Mouse (Mus musculus) adrenal gland, adult 2 months (tissue): Measurements from ENCODE around the gene Hist1h3g. TPM values are rescaled to one million over a fixed set of nuclear protein-coding genes. Genes with fewer than 3 reads are reported as not detected.

Source experiments
- DNase-seq: peaks from one replicate; pipeline ENCODE4 v3.0.0; 2021
- long read RNA-seq: library from polyadenylated mRNA; stranded (forward); transcript quantifications from one replicate; pipeline ENCODE4 v2.0.0, GENCODE M21; 2021
- polyA plus RNA-seq: library from polyadenylated mRNA; depleted of rRNA; stranded (reverse); fragments of >200 nt; gene quantifications from 2 replicates; pipeline ENCODE4 v1.2.3, GENCODE M21; 2012; rRNA removed
- total RNA-seq, 2 experiments: library from RNA; stranded (reverse); gene quantifications; 2 replicates each; pipeline ENCODE4 v1.2.3; 2021

Gene Hist1h3g
- total RNA-seq, result 1 to 10 TPM; 2.2 to 7.1 TPM
- 3.2 and 3.5 TPM in 2 replicates for polyA plus RNA-seq
- long read RNA-seq, result 0 reads

DNA sequence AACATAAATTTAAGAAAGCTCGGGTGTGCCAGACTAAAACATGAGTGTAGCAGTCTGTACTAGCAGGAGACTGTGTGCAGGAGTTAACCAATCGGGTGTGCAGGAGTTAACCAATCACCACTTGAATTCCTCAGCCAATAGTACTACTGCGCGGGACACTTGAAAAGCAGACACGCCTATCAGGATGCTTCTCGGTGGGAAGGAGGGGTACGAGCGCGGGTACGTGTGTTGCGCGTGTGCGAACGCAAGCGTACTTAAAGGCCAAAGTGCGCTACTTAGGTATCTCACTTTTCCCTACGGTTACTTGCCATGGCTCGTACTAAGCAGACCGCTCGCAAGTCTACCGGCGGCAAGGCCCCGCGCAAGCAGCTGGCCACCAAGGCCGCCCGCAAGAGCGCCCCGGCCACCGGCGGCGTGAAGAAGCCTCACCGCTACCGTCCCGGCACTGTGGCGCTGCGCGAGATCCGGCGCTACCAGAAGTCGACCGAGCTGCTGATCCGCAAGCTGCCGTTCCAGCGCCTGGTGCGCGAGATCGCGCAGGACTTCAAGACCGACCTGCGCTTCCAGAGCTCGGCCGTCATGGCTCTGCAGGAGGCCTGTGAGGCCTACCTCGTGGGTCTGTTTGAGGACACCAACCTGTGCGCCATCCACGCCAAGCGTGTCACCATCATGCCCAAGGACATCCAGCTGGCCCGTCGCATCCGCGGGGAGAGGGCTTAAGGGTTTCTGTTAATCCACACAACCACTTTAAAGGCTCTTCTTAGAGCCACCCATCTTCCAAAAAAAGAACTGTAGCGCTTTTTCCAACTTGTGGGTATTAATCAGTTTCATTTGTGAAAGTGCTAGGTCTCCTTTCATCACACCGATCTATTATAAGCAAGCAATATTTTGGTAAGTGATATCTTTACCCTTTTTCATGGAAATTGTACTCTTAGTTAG, at the start of gene Hist1h3g:
Gene Hist1h3g (plus strand): TSS at position 286 of the 939 bp plus-strand sequence.
- peak; percentile 90 for DNase-seq

DNA sequence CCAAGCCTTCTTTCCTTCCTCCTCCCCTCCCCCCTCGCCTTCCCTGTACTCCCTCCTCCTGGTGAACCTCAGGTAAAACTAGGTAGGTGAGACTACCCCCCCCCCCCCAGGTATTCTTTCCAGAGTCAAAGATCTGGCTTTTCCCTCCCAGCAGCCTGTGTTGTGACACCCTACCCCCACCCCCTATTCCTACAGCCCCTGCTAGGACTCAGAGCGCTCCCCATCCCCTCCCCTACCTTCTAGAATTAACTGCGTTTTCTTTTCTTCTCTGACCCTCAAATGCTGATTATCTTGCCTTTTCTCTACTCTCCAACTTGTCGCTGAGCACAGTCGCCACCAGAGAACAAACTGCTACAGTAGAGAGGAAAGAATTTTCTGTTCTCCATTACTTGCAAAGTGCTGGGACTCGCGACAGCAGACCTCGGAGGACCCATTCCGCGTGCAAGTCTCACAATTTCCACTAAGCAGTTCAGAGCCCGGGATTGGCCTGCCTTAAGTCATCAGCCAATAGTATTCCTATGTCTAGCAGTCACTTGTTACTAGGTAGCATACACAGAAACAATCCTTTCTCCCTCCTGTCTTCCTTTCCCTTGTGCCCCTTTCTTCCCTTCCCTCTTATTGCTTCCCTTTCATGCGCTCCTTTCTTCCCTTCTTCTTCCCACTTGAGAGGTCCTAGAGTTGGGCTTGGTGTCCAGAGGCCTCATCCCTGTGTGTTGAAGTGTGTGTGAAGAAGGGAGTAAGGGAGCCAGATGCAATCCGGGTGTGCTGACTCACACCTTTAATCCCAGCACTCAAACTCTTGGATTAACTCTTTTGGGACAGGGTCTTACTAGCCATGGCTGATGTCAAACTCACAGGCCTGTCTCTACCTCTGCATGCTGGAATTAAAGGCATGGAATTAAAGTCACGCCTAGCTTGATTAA, 46.6 kb upstream of the Hist1h3g start, which contains the start of gene Btn2a2:
Gene Btn2a2 (minus strand): TSS at position 458 of the 923 bp plus-strand sequence.
- peak; percentile 64 for DNase-seq

DNA sequence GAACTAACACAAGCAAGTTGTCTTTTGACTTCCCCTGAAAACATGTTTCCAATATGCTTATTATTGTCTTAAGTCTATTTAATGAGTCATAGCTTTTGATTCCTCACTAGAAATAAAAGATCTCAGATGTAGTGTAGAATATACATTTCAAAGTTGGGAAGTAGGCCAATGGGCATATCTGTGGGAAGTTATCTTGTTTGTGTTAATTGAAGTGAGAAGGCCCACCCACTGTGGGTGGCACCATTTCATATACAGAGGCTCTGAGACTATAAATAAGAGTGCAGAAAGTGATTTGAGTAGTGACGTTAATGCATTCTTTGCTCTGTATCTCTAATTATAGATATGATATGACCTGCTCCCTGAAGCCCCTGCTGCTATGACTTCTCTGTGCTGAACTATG, 44.4 kb upstream of the Hist1h3g start:
- no peak for DNase-seq

DNA sequence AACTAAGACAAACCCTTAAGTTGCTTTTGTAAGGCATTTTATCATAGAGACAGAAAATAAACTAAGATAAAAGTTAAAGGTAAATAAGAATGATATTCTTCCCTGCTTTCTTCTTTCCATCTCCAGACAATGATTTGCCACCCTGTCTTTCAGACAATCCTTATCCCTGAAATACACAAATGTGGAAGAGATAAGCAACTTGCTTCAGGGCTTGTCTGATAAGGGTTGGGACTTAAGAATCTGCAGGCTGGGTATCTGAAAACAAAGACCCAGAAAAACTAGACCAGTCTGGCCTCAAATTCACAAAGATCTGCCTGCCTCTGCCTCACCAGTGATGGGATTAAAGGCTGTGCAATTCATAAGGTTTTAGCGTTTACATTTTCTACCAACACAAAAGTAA, 44.0 kb upstream of the Hist1h3g start:
- DNase-seq, result no peak

DNA sequence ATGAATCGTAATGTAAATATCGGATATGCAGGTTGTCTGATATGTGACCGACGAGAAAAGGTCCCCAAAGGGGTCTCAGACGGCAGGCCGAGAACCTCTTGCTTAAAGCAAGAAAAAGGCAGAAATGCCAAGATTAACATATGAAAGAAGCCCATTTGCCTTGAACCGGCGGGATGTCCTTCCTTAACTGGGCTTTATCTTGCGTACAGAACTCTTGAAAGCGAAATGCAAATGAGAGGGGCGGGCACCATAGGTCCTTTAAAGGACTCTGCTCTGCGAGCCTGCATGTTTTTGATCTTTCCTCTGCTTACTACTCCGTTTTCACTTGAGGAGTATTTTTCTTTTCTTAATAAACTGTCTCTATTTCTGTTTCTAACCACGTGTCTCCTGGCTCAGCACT, 43.2 kb upstream of the Hist1h3g start:
- DNase-seq, result peak; percentile 23

DNA sequence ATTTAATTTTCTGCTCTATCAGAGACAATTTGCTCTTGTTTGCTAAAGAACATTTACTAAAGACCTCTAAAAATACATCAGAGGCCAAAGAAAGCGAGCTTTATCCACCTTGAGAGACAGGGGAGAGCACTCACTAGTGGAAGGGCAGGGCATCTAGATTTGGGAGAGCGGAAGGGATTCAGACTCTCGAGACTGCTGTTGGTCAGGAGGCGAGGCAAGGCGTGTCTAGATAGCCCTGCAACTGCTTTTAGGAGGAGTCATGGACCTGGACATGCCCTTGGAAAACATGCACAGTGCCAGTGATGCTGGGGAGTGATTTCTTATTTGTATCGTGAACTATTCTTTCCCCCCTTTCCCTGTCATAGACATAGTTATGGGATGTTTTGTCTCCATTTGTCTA, 39.7 kb upstream of the Hist1h3g start:
- DNase-seq, result no peak

DNA sequence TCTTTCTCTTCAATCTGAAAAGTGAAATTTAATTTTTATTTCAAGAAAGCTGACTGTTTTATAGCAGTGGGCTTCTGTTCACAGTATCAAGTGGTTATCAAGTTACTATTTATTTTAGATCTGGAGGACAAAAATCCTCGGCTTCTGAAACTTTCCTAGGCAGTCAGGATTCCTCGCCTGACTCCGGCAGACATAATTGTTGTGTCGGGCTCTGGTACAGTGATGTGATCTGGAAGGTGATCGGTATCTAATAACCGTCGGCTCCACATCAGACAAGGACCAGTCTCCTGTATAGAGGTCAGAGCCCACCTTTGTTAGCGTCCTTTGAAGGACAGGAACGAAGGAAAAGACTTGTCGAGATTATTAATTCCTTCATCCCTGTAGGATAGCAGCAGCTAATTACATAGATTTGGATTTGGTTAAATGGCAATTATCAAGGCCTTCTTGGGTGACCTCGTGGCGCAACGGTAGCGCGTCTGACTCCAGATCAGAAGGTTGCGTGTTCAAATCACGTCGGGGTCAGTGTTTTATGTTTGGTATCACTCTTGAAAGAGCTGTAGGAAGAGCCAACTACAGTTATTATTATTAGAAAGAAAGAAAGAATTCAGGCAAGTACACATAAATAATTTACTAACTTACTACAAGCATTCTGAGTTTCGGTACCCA, 37.4 kb upstream of the Hist1h3g start:
- DNase-seq, result peak; percentile 45

DNA sequence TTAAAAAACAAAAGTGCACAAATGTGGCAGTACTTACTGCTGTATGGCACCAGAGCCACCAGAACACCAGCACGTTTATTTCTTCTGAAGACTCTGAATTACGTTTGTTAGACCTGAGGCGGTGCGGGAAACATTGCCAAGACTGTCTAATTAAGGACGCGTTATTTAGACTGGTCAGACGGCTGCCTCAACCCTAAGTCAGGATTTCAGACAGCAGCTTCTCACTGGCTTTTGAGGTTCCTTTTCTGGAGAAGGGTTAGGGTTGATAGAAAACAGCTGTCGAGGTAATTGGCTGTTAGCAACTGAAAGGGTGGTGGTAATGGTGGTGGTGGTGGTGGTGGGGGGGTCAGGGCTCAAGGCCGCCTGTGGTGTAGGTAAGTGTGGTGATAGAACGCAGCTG, 36.6 kb upstream of the Hist1h3g start:
- DNase-seq, result no peak

DNA sequence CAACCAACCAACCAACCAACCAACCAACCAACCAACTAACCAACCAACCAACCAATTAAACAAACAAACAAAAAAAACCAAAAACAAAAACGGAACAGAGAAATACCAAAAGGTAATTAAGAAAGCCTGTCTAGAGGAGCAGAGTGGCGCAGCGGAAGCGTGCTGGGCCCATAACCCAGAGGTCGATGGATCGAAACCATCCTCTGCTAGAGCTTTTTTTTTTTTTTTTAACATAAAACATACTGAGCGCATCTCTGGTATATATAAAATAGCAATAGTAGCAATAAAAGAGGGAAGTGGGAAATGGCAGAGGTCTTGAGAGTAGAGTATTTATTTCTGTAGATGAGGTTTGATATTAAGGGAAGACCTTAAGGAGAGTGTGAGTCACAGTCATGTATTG, 35.3 kb upstream of the Hist1h3g start:
- DNase-seq, result no peak

DNA sequence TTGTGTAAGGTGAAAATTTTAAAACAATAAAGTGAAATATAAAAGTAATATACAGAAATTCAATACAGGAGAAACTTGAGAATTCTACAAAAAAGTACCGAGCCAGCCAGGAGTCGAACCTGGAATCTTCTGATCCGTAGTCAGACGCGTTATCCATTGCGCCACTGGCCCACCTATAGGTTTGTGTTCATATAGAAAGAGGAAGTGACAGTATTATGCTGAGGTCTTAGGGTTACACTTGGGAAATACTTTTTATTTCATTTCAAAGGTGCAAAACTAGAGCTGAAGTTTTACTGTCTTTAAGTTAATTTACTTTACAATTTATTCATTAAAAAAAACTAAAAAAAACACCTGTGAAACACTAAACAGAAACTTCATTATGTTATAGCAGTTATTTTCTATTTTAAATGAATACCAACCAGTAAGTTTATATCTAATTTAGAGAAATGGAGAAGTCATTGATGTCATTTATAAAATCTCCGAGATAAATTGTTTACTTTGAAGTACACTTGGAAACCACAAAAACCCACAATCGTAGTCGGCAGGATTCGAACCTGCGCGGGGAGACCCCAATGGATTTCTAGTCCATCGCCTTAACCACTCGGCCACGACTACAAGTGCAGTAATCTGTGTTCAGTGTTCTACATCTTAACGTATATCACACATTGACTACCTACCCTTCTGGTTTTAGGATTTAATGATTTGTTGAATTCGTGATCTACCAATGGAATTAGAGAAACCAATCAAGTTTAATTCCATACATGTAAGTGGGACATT, 34.6 kb upstream of the Hist1h3g start:
- peak; percentile 80 for DNase-seq

DNA sequence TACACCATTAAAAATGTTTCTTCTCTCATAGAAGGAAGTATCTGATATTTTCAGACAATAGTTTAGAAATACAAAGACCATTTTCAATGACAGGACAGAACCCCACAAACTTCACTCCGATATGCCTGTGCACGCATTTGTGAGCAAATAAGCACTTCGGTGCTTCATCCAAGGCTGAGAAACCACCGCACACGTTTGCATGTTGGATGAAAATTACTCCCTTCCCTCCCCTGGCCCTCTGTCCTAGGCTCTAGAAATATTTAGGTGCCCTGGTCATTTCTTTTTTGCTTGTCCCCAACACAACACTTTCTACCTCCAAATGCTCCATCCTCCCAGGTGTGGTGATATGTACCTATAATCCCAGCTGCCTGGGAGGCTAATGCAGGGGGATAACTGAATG, 33.7 kb upstream of the Hist1h3g start:
- no peak for DNase-seq

DNA sequence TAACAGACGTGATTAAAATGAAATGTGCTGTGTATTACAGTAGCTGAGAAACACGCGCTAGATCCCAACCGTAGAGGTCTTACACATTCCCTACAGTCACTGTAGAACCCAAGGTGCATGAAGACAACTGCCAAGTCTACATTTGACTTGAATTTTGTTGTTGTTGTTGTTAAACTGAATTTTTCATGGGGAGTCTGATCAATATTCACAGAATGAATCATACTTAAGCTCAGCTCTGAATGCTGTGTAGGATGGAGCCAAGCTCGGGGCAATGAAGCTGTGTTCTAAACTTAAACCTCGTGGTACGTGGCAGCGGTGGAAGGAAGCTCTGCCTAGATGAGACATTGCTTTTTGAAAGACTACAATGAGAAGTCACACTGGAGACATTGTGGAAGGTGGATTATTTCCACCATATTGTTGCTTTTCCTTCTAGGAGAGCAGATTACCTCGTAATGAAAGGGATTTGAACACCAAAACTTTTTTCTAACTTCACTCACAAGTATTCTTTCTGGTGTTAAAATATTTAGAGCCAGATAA, 33.1 kb upstream of the Hist1h3g start:
- no peak for DNase-seq

DNA sequence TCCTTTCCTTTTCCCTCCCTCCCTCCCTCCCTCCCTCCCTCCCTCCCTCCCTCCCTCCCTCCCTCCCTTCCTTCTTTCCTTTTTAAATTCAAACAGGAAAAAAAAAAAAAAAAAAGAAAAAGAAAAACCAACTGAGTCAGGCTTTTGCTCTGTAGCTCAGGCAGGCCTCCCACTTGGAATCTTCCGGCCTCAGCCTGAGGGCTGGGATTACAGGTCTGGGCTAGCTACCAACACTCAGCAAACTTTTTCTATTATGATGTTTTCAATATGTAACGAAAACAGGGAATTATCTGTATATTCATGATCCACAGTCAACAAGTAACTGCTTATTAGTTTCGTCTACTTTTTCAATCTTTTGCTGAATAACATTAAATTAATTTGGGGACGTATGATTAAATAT, 32.3 kb upstream of the Hist1h3g start:
- no peak for DNase-seq

DNA sequence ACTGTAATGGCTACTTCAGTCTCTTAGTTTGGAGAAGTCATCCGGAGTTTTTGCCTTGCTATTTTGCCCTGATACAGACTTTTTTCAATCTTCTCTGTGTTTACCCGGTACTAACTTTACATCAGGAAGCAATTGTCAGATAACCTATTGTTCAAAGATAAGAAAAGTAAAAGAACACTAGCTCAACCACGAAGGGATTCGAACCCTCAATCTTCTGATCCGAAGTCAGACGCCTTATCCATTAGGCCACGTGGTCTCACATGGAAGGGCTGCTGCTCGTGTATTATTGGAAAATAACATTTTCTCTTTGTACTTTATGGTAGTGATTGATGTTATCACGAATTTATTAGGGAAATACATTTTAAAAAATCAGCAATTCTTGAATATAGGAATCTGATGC, 31.4 kb upstream of the Hist1h3g start:
- DNase-seq, result peak; percentile 63

DNA sequence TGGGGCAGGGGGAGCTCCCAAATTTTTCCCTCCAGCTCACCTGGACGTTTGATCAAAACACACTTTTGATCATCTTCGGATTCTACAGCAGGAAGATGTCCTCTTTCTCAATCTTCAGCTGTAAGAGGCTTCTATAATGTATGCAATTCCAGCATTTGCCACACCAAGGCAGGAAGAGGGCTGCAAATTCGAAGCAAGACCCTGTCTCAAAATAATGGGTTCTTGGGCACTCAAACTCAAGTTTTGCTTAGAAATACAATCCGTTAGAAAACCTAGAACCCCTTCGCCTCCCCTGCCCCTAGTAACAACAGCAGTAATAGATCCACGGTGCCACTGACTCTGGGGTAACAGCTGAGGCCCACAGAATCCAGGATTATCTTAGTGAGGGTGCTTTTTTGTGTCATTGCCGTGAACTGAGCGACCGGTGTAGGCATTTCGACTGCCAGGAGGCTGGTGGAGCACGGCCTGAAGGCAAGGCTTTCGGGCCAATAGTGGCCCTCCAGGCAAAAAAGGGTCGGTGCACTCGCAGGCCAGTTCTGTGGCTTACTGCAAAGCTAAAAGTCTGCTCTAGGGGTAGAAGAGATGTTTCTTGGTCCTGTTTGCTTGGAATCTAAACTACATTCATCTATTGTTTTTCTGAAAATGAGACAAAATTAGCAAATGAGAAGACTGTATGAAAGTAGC, 29.4 kb upstream of the Hist1h3g start:
- no peak for DNase-seq

DNA sequence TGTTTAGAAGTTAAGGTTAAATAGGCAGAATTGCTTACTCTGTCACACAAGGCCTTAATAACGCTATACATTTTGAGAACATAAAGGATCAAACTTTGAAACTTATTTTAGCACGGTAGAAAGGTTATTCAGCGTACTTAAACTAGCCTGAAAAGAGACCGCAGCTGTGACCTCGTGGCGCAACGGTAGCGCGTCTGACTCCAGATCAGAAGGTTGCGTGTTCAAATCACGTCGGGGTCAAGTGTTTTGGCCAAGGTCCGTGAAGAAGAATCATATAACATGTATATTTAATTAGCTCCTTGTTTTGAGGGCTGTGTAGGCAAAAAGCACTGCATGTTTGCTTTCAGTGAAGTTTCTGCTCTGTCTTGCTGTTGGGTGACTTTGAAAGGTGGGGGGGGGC, 28.9 kb upstream of the Hist1h3g start:
- DNase-seq, result peak; percentile 74

DNA sequence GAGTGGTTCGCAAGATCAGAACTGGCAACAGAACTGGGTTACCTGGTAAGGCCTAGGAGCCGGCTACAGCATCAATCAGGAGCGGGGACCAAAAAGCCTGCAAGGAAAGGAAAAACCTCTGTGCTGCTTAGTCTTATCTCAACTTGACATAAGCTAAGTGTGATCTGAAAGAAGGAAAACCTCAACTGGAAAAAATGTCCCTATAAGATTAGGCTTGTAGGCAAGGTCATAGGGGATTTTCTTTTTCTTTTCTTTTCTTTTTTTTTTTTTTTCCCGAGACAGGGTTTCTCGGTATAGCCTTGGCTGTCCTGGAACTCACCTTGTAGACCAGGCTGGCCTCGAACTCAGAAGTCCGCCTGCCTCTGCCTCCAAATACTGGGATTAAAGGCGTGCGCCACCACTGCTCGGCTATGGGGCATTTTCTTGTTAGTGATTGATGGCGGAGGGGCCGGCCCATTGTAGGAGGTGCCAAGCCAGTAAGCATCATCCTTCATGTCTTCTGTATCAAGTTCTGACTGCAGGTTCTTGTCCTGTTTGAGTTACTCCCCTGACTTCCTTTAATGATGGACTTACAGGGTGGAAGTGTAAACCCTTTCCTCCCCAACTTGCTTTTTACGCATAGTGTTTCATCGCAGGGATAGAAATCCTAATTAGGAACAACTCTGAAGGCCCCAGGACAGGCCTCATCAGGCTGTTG, 28.3 kb upstream of the Hist1h3g start:
- DNase-seq, result peak; percentile 22

DNA sequence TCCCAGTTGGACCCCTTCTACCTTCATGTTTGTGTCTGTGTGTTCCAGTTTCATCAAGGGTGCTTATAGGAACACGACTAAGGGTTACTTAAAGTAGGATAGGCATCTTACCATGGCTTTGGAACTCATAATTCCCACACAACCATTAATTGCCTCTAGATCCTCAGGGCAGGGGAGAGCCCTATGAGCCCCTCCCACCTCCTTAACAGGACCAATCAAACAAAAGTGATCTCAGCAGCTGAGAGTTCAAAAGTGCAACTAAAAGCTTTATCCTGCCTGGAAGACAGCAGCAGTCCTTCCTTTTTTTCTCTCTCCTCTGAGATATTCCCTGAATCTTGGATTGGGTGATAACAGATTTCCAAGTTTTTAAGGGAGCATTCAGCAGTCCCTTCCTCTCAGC, 25.1 kb upstream of the Hist1h3g start:
- DNase-seq, result no peak

DNA sequence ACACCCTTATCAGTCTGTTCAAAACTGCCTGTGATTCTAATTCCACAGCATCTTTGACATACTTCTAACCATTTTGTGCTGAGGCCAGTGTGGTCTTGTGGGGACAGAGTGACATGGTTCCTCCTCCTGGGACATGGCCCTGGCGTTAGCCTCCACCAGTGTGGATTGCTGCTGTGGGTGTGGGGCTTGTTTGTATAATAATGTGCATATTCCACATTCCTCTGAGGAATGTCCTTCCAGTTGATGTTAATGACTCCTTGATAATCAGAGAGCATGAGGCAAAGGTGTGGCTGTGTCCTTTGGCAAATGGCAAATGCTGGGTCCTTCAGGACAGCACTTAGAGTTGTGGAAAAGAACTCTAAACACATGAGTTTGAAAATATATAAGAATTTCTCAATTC, 21.7 kb upstream of the Hist1h3g start:
- no peak for DNase-seq

DNA sequence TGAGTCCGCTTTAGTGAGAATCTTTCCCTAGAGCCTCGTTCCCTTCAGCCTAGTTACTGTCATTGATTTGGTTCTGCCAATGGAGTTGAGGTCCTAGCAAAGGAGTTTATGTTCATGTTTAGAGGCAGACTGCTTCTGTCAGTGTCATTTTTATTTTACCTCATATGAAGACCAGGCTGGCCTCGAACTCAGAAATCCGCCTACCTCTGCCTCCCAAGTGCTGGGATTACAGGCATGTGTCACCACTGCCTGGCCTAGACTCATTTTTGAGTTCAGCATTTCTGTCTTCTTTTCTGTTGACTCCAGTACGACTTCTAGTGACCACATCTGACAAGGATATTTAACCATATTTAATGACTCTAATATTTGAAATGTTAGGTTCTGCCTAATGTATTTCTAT, 19.9 kb upstream of the Hist1h3g start:
- no peak for DNase-seq
